Mouse (Mus musculus) liver, embryonic 16.5 days (tissue): ENCODE measurements at regions not wholly inside any gene's neighbourhood (a gene's known extent, or its start where the extent isn't known, plus 50 kb on each side); places are given as distances from the start of the nearest gene placed in this dataset.
A peak's percentile ranks its signal among the peaks of the same experiment; 100 is the strongest.

Experiments used
- ATAC-seq: fragments of 200-750 bp; cut with Nextera tagmentation; 2 replicates; pipeline ENCODE4 v1.8.0; 2017; ENCODE audit warnings: low read depth, mild to moderate bottlenecking, moderate number of reproducible peaks, moderate library complexity
- H3K27ac ChIP-seq: fragments of 300-500 bp; sonication (generic); 2 replicates; pipeline ENCODE4 v1.5.1; 2014; ENCODE audit warnings: mild to moderate bottlenecking, low read length
- H3K27me3 ChIP-seq: fragments of 300-500 bp; sonication (generic); 2 replicates; pipeline ENCODE4 v1.6.1; 2014; ENCODE audit warnings: low read depth, low read length, mixed read lengths; ENCODE audit not compliant: control insufficient read depth, insufficient read depth
- H3K36me3 ChIP-seq: fragments of 300-500 bp; sonication (generic); 2 replicates; pipeline ENCODE4 v1.6.1; 2014; ENCODE audit warnings: mild to moderate bottlenecking; ENCODE audit not compliant: control insufficient read depth, insufficient read depth
- H3K4me1 ChIP-seq: fragments of 300-500 bp; sonication (generic); 2 replicates; pipeline ENCODE4 v1.6.1; 2014; ENCODE audit warnings: low read depth, low read length, mixed read lengths; ENCODE audit not compliant: control insufficient read depth
- H3K4me2 ChIP-seq: fragments of 300-500 bp; sonication (generic); 2 replicates; pipeline ENCODE4 v1.6.1; 2014; ENCODE audit warnings: low read depth, low read length, mixed read lengths
- H3K4me3 ChIP-seq: fragments of 300-500 bp; sonication (generic); 2 replicates; pipeline ENCODE4 v1.5.1; 2014; ENCODE audit warnings: low read depth, mild to moderate bottlenecking, low read length
- H3K9ac ChIP-seq: fragments of 300-500 bp; sonication (generic); 2 replicates; pipeline ENCODE4 v1.6.1; 2014; ENCODE audit warnings: low read depth, low read length
- H3K9me3 ChIP-seq: fragments of 300-500 bp; sonication (generic); replicated peaks from 2 replicates; pipeline ENCODE4 v1.6.1; 2016; ENCODE audit warnings: low read length; ENCODE audit not compliant: control insufficient read depth
- WGBS: fragments of 180-500 bp; shearing (Covaris S2); extraction: QIAGEN DNeasy Blood & Tissue Kit; methylation state at CpG from one replicate; pipeline ENCODE4 v1.1.7; 2014; ENCODE audit not compliant: insufficient replicate concordance; 5-methylcytosine and 5-hydroxymethylcytosine counted together

DNA sequence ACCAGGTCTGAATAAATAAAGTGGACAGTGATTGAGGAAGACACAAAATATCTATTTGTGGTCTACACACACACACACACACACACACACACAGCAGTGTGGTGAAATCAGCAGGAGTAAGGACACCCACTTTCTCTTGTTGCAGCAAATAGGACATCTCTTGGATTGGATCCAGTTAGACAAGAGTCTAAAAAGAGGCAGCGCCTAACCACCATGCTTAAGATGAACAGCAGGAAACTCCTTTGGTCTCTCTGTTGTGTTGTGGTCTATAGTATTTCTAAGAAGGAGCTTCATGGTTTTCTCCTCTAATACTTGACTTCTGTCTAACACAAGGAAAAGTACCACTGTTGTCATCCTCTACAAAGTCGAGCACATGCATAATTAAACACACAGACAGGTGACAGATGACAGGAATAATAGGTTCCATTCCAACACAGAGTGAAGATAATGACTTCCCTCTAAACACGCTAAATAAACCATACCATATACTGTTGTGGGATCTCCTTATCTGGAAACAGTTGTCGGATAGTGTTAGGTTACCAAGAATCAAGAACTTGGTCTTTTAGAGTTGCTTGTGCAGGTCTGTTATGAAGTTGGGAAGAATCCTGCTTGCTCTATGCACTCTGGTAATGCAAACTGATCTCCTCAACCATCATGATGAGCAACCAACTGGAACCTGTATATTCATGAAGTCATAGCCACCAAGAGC lies 82.6 kb upstream of the Bmp2k start:
- Histone ChIP-seq H3K4me1 (peaks cover 78% of the 10 kb centered on the region), H3K9ac (no peak overlapping the region), H3K27me3 (no peaks in the 10 kb centered on the region), H3K27ac (peak overlapping the region; percentile 36), H3K9me3 (no peaks in the 10 kb centered on the region), H3K4me2 (no peak overlapping the region), H3K36me3 (no peaks in the 10 kb centered on the region), H3K4me3 (no peak overlapping the region)
- ATAC-seq: no peak
- 29% methylated on average over 4 of the region's 4 CpGs for WGBS

DNA sequence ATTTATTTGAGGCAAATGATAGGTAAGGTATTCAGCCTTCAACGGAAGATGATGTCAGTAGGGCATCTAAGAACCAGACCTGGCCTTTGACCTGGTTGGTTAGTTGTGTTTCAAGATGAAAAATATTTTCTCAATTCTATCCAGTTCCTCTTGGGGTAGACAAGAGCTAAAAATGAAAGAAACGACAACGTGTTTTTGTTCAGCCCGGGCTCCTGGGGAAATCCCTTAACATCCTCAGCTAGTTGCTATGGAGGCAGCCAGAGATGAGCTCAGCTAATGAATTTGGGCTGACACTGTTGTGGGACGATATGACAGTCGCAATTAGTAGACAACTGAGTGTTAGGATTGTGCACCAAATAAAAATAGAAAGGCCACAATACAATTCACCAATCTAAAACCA lies 80.6 kb upstream of the Bmp2k start:
- no peak overlapping the region for H3K4me3 ChIP-seq
- H3K9ac ChIP-seq: no peak overlapping the region
- WGBS: 49% methylated on average over 6 of the region's 6 CpGs
- H3K27ac ChIP-seq: peak overlapping the region; percentile 85
- H3K4me2 ChIP-seq: no peak overlapping the region
- ATAC-seq: no peak
- no peaks in the 10 kb centered on the region for H3K9me3 ChIP-seq
- H3K27me3 ChIP-seq: no peaks in the 10 kb centered on the region
- H3K4me1 ChIP-seq: peaks cover 86% of the 10 kb centered on the region
- no peaks in the 10 kb centered on the region for H3K36me3 ChIP-seq

DNA sequence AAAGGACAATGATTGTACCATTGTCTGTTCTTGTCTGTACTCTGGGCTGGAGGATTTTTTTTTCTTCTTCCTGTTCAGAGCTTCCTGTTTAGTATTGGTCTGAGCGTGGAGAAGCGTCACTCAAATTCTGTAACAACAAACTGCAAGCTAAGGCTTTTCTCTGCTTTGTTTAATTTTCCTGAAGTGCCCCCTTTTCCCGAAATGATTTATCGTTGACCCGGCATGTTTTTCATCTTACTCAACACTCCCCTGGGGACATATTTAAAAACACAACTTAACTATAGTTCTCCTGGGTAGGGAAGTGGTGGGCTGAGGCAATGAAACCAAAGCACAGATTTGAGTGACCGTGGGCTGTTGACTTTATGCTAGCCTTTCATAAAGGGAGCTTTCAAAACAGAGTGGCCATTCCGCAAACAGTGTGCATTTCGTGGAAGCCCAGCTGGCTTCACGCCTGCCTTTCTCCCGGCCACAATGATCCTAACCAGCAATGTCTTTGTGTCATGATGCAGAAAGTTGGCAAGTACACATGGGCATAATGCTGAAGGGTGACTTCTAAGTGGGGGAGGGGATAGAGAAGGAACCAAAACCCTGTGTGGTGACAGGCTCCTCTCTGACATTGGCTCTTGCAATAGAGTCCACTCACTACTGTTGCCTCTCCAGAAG lies 79.8 kb upstream of the Bmp2k start:
- H3K4me3 ChIP-seq: no peak overlapping the region
- peak overlapping the region; percentile 35 for H3K9ac ChIP-seq
- H3K9me3 ChIP-seq: no peaks in the 10 kb centered on the region
- H3K4me2 ChIP-seq: peak overlapping the region; percentile 21; the same call in 1 of the 2 replicates
- H3K27me3 ChIP-seq: no peaks in the 10 kb centered on the region
- no peak for ATAC-seq
- peaks cover 87% of the 10 kb centered on the region for H3K4me1 ChIP-seq
- WGBS: 41% methylated on average over 10 of the region's 10 CpGs
- no peaks in the 10 kb centered on the region for H3K36me3 ChIP-seq
- peak overlapping the region; percentile 85 for H3K27ac ChIP-seq

DNA sequence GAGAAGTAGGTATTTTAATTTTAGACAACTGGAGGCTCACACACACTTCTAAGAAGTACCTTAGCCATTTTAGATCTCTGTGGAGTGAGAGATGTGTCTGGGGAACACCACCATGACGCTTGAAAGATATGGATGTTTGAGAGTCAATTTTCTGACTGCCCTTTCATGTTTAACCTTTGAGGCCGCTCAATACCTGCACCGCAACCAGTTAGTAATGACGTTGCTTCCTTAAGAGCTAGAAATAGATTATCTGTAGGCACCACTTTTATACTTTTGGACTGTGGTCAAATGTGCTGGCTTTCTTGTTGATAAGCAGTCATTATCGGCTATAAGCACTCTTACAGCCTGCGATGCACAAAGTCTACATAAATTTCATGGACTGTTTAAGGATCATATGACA lies 78.3 kb upstream of the Bmp2k start:
- Histone ChIP-seq H3K27ac (peak overlapping the region; percentile 98), H3K4me1 (peaks cover 86% of the 10 kb centered on the region), H3K9ac (peak overlapping the region; percentile 69), H3K27me3 (no peaks in the 10 kb centered on the region), H3K9me3 (no peaks in the 10 kb centered on the region), H3K36me3 (no peaks in the 10 kb centered on the region), H3K4me3 (0 out of 2 replicates have a peak overlapping the region, but pooled peaks have one; percentile 16), H3K4me2 (peak overlapping the region; percentile 56)
- ATAC-seq: peak; percentile 78
- 13% methylated on average over 6 of the region's 6 CpGs for WGBS

DNA sequence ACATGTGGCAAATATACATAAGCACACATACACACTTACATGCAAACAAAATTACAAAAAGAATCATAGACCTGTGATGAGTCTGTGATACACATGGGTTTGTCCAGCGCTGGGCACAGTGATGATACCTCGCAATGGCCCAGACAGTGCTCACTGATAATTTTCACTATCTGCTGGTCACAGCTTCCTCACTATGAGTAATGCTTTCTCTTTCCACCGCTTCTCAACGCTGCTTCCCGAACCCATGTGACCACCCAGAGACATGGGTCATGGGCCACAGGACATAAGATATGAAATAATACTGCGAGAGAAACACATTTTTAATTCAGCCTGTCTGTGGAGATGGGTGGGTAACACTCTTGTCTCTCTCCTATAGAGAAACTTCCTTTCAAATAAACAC lies 76.5 kb upstream of the Bmp2k start:
- peak; percentile 91 for ATAC-seq
- no peaks in the 10 kb centered on the region for H3K27me3 ChIP-seq
- peak overlapping the region; percentile 63 for H3K4me2 ChIP-seq
- peak overlapping the region; percentile 99 for H3K27ac ChIP-seq
- no peaks in the 10 kb centered on the region for H3K9me3 ChIP-seq
- H3K4me3 ChIP-seq: peak overlapping the region; percentile 43
- no peaks in the 10 kb centered on the region for H3K36me3 ChIP-seq
- H3K9ac ChIP-seq: peak overlapping the region; percentile 57
- peaks cover 82% of the 10 kb centered on the region for H3K4me1 ChIP-seq
- WGBS: 13% methylated on average over 6 of the region's 6 CpGs

DNA sequence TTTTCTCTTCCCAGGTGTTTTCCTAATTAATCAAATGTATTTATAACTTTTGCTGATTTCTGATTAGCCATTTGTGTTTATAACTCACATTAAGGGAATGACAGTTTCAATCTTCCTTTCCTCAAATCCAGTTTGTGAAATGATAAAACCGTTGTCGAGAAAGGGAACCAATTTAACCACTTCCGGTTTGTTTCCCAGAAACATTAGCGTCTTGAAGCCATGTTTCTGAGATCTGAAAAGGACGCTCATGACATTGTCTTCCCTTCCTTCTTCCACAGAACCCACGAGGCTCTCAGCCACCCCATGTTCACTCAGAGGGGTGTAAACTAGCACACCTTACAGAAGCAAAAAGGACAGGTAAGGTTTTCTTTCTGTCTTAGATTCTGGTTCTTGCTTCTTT lies 76.0 kb upstream of the Bmp2k start:
- Histone ChIP-seq H3K4me3 (peak overlapping the region; percentile 43), H3K27me3 (no peaks in the 10 kb centered on the region), H3K4me1 (peaks cover 77% of the 10 kb centered on the region), H3K9ac (peak overlapping the region; percentile 57), H3K27ac (peak overlapping the region; percentile 99), H3K4me2 (peak overlapping the region; percentile 63), H3K36me3 (no peaks in the 10 kb centered on the region), H3K9me3 (no peaks in the 10 kb centered on the region)
- ATAC-seq: no peak
- WGBS: 15% methylated on average over 6 of the region's 6 CpGs

DNA sequence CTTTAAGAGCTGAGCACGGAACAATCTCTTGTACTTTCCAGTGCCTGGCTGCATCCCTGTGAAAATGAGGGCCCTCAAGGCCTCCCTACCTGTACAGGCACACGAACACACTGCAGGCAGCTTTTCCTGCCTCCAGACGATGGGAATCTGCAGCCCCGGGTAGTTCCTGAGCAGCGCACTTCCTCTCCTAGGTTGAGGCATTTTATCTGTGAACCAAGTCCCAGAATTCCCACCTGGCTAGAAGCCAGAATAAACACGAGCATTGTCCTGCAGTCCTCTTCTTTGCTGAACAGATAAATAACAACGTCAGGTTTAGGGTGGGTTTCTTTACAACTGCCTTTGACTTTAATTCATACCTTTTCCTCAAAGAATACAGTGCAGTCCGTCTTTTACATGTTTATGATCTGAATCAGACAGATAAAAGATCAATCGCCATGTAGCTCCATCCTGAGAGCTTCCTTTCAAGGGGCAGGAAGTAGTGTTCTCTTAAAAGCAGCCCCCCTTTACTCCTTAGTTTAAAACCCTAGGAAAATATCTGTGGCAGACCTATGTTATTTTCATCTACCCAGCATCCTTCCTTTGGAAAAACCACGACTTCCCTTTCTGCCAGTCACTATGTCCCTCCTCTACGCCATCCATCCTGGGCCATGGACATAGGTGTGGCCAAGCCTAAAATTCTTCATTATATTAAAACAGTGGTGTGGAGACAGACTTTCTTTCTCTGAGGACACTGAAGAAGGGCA lies 75.3 kb upstream of the Bmp2k start:
- H3K4me1 ChIP-seq: peaks cover 71% of the 10 kb centered on the region
- H3K9ac ChIP-seq: peak overlapping the region; percentile 57
- no peak for ATAC-seq
- 23% methylated on average over 11 of the region's 11 CpGs for WGBS
- peak overlapping the region; percentile 63 for H3K4me2 ChIP-seq
- H3K27ac ChIP-seq: peak overlapping the region; percentile 99
- no peaks in the 10 kb centered on the region for H3K9me3 ChIP-seq
- H3K27me3 ChIP-seq: no peaks in the 10 kb centered on the region
- H3K36me3 ChIP-seq: no peaks in the 10 kb centered on the region
- H3K4me3 ChIP-seq: peak overlapping the region; percentile 28

DNA sequence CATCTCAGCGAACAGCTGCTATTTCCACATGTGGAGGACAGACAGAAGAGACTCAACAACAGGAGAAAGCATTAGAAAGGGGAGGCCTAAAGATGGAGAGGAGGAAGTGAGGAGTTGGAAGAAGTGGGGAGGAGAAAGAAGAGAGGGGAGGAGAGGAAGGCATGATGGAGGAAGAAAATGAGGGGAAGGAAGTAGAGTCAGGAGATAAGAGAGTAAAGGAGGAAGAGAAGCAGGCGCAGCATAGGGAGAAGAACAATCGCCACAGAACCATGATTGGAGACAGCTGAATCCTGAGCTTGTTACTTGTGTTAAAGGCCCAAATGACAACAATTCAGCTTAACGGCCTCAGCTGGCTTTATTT lies 74.8 kb upstream of the Bmp2k start:
- peak overlapping the region; percentile 57; the same call in 1 of the 2 replicates for H3K9ac ChIP-seq
- H3K4me3 ChIP-seq: no peak overlapping the region
- 50% methylated on average over 4 of the region's 4 CpGs for WGBS
- H3K27me3 ChIP-seq: no peaks in the 10 kb centered on the region
- no peaks in the 10 kb centered on the region for H3K36me3 ChIP-seq
- ATAC-seq: no peak
- H3K27ac ChIP-seq: peak overlapping the region; percentile 99
- no peaks in the 10 kb centered on the region for H3K9me3 ChIP-seq
- 0 out of 2 replicates have a peak overlapping the region, but pooled peaks have one; percentile 63 for H3K4me2 ChIP-seq
- peaks cover 65% of the 10 kb centered on the region for H3K4me1 ChIP-seq

DNA sequence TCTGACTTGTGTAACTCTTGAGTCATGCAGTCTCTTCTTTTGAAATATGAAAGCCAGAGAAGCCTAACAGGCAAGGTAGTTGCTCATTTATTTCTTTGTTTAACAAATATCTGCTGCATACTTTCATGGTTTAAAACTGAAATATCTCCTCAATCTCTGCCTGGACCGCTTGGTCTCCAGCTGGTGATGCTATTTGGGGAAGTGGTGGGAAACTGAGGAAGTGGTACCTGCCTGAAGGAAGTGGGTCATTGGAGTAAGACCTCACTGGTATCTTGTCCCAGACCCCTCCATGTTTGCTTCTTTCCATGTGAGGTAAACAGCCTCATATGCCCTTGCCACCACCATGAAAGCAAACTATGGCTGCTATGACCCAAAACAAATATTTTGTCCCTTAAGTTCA lies 74.0 kb upstream of the Bmp2k start:
- no peaks in the 10 kb centered on the region for H3K36me3 ChIP-seq
- H3K9me3 ChIP-seq: no peaks in the 10 kb centered on the region
- peaks cover 59% of the 10 kb centered on the region for H3K4me1 ChIP-seq
- no peaks in the 10 kb centered on the region for H3K27me3 ChIP-seq
- ATAC-seq: no peak
- peak overlapping the region; percentile 99 for H3K27ac ChIP-seq
- WGBS: 88% methylated on average over 1 of the region's 1 CpGs
- no peak overlapping the region for H3K4me3 ChIP-seq
- H3K9ac ChIP-seq: 0 out of 2 replicates have a peak overlapping the region, but pooled peaks have one; percentile 11
- H3K4me2 ChIP-seq: no peak overlapping the region
